10 mouse cellular contexts compared by ENCODE assay signal in the genomic region with DNA sequence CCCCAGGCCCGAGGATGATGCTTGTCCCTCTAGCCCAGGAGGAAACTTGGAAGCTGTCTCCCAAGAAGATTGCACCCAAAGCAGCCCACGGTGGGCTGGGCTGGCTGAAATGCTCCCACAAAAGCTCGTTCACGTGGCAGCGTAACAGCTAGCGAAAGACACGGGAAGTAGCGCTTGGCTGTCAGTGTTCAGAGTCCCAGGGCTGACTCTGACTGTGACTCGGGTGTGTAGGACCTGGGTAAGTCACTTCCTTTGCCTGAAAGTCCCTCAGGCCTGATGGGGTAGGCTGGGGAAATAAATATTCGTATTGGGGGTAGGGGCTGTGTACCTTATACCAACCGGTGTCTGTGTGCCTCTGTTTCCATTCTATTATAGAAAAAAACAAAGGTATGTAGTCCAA. TPM values are rescaled to one million over a fixed set of nuclear protein-coding genes. Genes with fewer than 3 reads are reported as not detected.
DNase-seq lines count a peak whose midpoint lies in the region; ATAC-seq lines count a peak whose summit lies in the region.
"Had no signal": no experiment of that assay in that cellular context is flagged by ENCODE, and none has a peak within 500 bp of the region (broad histone marks: within the 10 kb centered on the region; RNA-seq: fewer than 3 reads in every experiment).

No protein-coding gene starts in this region.

- no peaks in the 10 kb centered on the region for H3K9me3 ChIP-seq in forebrain, embryonic 13.5 days (replicated peaks)
- H3K9me3 ChIP-seq in forebrain, embryonic 14.5 days (replicated peaks; ENCODE audit: control insufficient read depth, low read length) = no peaks in the 10 kb centered on the region
- H3K9me3 ChIP-seq in midbrain, embryonic 10.5 days (replicated peaks) = no peaks in the 10 kb centered on the region
- H3K9me3 ChIP-seq in midbrain, embryonic 14.5 days (ENCODE audit: control insufficient read depth, low read length) = no peaks in the 10 kb centered on the region
- H3K9me3 ChIP-seq in limb, embryonic 11.5 days (ENCODE audit: control insufficient read depth, low read length) = no peaks in the 10 kb centered on the region
- no peaks in the 10 kb centered on the region for H3K9me3 ChIP-seq in stomach, embryonic 16.5 days (replicated peaks; ENCODE audit: control insufficient read depth, low read length)

- H3K27ac ChIP-seq in forebrain, embryonic 13.5 days = no peak overlapping the region
- H3K27ac ChIP-seq in forebrain, embryonic 14.5 days (ENCODE audit: low read depth, low read length) = no peak overlapping the region
- H3K27ac ChIP-seq in midbrain, embryonic 10.5 days (replicated peaks) = no peak overlapping the region
- H3K27ac ChIP-seq in midbrain, embryonic 14.5 days (replicated peaks; ENCODE audit: low read depth, low read length) = no peak overlapping the region
- no peak overlapping the region for H3K27ac ChIP-seq in limb, embryonic 11.5 days (replicated peaks; ENCODE audit: low read depth, low read length)
- no peak overlapping the region for H3K27ac ChIP-seq in stomach, embryonic 16.5 days (ENCODE audit: low read length)

- DNase-seq in forebrain, embryonic 14.5 days (ENCODE audit: low spot score) = no peak
- DNase-seq in midbrain, embryonic 10.5 days (ENCODE audit: low spot score) = no peak
- DNase-seq in midbrain, embryonic 14.5 days = no peak
- DNase-seq in limb, embryonic 11.5 days (ENCODE audit: low spot score) = no peak
- no peak for DNase-seq in frontal cortex, postnatal 25 days (ENCODE audit: low spot score in 2 of 2)
- DNase-seq in layer of hippocampus, postnatal 36 days = no peak
- DNase-seq: cerebellum, adult 9-10 months; kidney, postnatal 14 days had no signal

- 7% methylated on average over 11 of the region's 11 CpGs for WGBS in forebrain, embryonic 13.5 days
- WGBS in forebrain, embryonic 14.5 days = 5% methylated on average over 11 of the region's 11 CpGs
- WGBS in midbrain, embryonic 10.5 days = 9% methylated on average over 11 of the region's 11 CpGs
- WGBS in midbrain, embryonic 14.5 days = 9% methylated on average over 11 of the region's 11 CpGs
- 11% methylated on average over 11 of the region's 11 CpGs for WGBS in limb, embryonic 11.5 days
- 7% methylated on average over 11 of the region's 11 CpGs for WGBS in stomach, embryonic 16.5 days

- peaks cover 73% of the 10 kb centered on the region for H3K27me3 ChIP-seq in forebrain, embryonic 13.5 days
- peaks cover 43% of the 10 kb centered on the region for H3K27me3 ChIP-seq in forebrain, embryonic 14.5 days (replicated peaks; ENCODE audit: control insufficient read depth, insufficient read depth, low read length)
- peaks cover 98% of the 10 kb centered on the region for H3K27me3 ChIP-seq in midbrain, embryonic 10.5 days (ENCODE audit: low read depth, poor library complexity, severe bottlenecking)
- H3K27me3 ChIP-seq in midbrain, embryonic 14.5 days (ENCODE audit: control insufficient read depth, insufficient read depth, low read length) = peaks cover 48% of the 10 kb centered on the region
- peaks cover 55% of the 10 kb centered on the region for H3K27me3 ChIP-seq in limb, embryonic 11.5 days (ENCODE audit: control insufficient read depth, insufficient read depth, low read length)
- H3K27me3 ChIP-seq in stomach, embryonic 16.5 days (ENCODE audit: control insufficient read depth, insufficient read depth, low read length) = peaks cover 63% of the 10 kb centered on the region

- ATAC-seq in forebrain, embryonic 13.5 days = no peak
- no peak for ATAC-seq in forebrain, embryonic 14.5 days
- no peak for ATAC-seq in midbrain, embryonic 14.5 days (ENCODE audit: low FRiP score, low TSS enrichment)
- no peak for ATAC-seq in limb, embryonic 11.5 days (ENCODE audit: insufficient number of reproducible peaks, low FRiP score, low TSS enrichment, low read depth)
- ATAC-seq in stomach, embryonic 16.5 days (ENCODE audit: insufficient read depth, low FRiP score) = no peak

- peaks cover 13% of the 10 kb centered on the region for H3K4me1 ChIP-seq in forebrain, embryonic 13.5 days
- peaks cover 5% of the 10 kb centered on the region for H3K4me1 ChIP-seq in forebrain, embryonic 14.5 days (ENCODE audit: control insufficient read depth, insufficient read depth, low read length)
- peaks cover 51% of the 10 kb centered on the region for H3K4me1 ChIP-seq in midbrain, embryonic 10.5 days
- H3K4me1 ChIP-seq in midbrain, embryonic 14.5 days (ENCODE audit: control insufficient read depth, insufficient read depth, low read length) = peaks cover 10% of the 10 kb centered on the region; the same call in 1 of the 2 replicates
- H3K4me1 ChIP-seq in limb, embryonic 11.5 days (ENCODE audit: control insufficient read depth, insufficient read depth, low read length) = peaks cover 10% of the 10 kb centered on the region
- H3K4me1 ChIP-seq in stomach, embryonic 16.5 days (ENCODE audit: control insufficient read depth, insufficient read depth, low read length) = peaks cover 18% of the 10 kb centered on the region

- no peaks in the 10 kb centered on the region for H3K36me3 ChIP-seq in forebrain, embryonic 13.5 days (ENCODE audit: poor library complexity, severe bottlenecking)
- no peaks in the 10 kb centered on the region for H3K36me3 ChIP-seq in forebrain, embryonic 14.5 days (ENCODE audit: control insufficient read depth, insufficient read depth, low read length)
- no peaks in the 10 kb centered on the region for H3K36me3 ChIP-seq in midbrain, embryonic 10.5 days
- H3K36me3 ChIP-seq in midbrain, embryonic 14.5 days (ENCODE audit: control insufficient read depth, insufficient read depth, low read length) = no peaks in the 10 kb centered on the region
- H3K36me3 ChIP-seq in limb, embryonic 11.5 days (ENCODE audit: control insufficient read depth, insufficient read depth, low read length) = no peaks in the 10 kb centered on the region
- H3K36me3 ChIP-seq in stomach, embryonic 16.5 days (ENCODE audit: control insufficient read depth, insufficient read depth, low read length) = no peaks in the 10 kb centered on the region

- H3K9ac ChIP-seq in forebrain, embryonic 13.5 days = no peak overlapping the region
- no peak overlapping the region for H3K9ac ChIP-seq in forebrain, embryonic 14.5 days (ENCODE audit: low read length)
- no peak overlapping the region for H3K9ac ChIP-seq in midbrain, embryonic 14.5 days (replicated peaks; ENCODE audit: low read length)
- H3K9ac ChIP-seq in limb, embryonic 11.5 days (ENCODE audit: low read length) = no peak overlapping the region
- no peak overlapping the region for H3K9ac ChIP-seq in stomach, embryonic 16.5 days (ENCODE audit: low read length)

- H3K4me2 ChIP-seq in forebrain, embryonic 13.5 days = peak overlapping the region; percentile 62; the same call in 1 of the 2 replicates
- no peak overlapping the region; the same call in 1 of the 2 replicates for H3K4me2 ChIP-seq in forebrain, embryonic 14.5 days (ENCODE audit: low read length)
- no peak overlapping the region for H3K4me2 ChIP-seq in midbrain, embryonic 14.5 days (ENCODE audit: low read length)
- H3K4me2 ChIP-seq in limb, embryonic 11.5 days (ENCODE audit: low read depth, severe bottlenecking) = peak overlapping the region; percentile 60; the same call in 1 of the 2 replicates
- H3K4me2 ChIP-seq in stomach, embryonic 16.5 days (ENCODE audit: low read depth, low read length) = peak overlapping the region; percentile 60

- H3K4me3 ChIP-seq in forebrain, embryonic 13.5 days = peak overlapping the region; percentile 38; the same call in 1 of the 2 replicates
- H3K4me3 ChIP-seq in forebrain, embryonic 14.5 days (ENCODE audit: low read depth, low read length) = no peak overlapping the region
- H3K4me3 ChIP-seq in midbrain, embryonic 10.5 days = peak overlapping the region; percentile 56
- no peak overlapping the region for H3K4me3 ChIP-seq in midbrain, embryonic 14.5 days (replicated peaks; ENCODE audit: low read depth, low read length)
- peak overlapping the region; percentile 33; the same call in 1 of the 2 replicates for H3K4me3 ChIP-seq in limb, embryonic 11.5 days (ENCODE audit: low read depth, low read length)
- H3K4me3 ChIP-seq in stomach, embryonic 16.5 days (replicated peaks; ENCODE audit: low read length) = no peak overlapping the region

RNA-seq across cellular contexts. Expression of a gene that starts 0.7 kb away (rescaled TPM):
- 0.27 and 0.31 TPM in 2 replicates for polyA plus RNA-seq in forebrain, embryonic 13.5 days (2015; fragmentation: Nextera tagmentation; extraction: Ambion mirVana)
- 0.11 and 0.13 TPM in 2 replicates for polyA plus RNA-seq in forebrain, embryonic 14.5 days (2014; fragmentation: Nextera tagmentation; extraction: Ambion mirVana)
- 0.10 and 0.25 TPM in 2 replicates for polyA plus RNA-seq in midbrain, embryonic 10.5 days (2016; fragmentation: Nextera tagmentation; extraction: Ambion mirVana)
- polyA plus RNA-seq in midbrain, embryonic 14.5 days (2014; fragmentation: Nextera tagmentation; extraction: Ambion mirVana) = 0.13 TPM in 1 of 2 replicates, not detected in the other
- not detected in 2 replicates for polyA plus RNA-seq in limb, embryonic 11.5 days (2014; fragmentation: Nextera tagmentation; extraction: Ambion mirVana)
- 0.09 and 0.13 TPM in 2 replicates for polyA plus RNA-seq in stomach, embryonic 16.5 days (2015; fragmentation: Nextera tagmentation; extraction: Ambion mirVana)
- total RNA-seq in layer of hippocampus, postnatal 36 days (2021) = under 1 TPM in 1 of 2 experiments, not detected in 1; 0.15 TPM

RNA-seq across cellular contexts. Expression of a gene that starts 35.5 kb away (rescaled TPM):
- 4.5 and 5.0 TPM in 2 replicates for polyA plus RNA-seq in forebrain, embryonic 13.5 days (2015; fragmentation: Nextera tagmentation; extraction: Ambion mirVana)
- 4.8 and 5.4 TPM in 2 replicates for polyA plus RNA-seq in forebrain, embryonic 14.5 days (2014; fragmentation: Nextera tagmentation; extraction: Ambion mirVana)
- 4.3 and 4.9 TPM in 2 replicates for polyA plus RNA-seq in midbrain, embryonic 10.5 days (2016; fragmentation: Nextera tagmentation; extraction: Ambion mirVana)
- polyA plus RNA-seq in midbrain, embryonic 14.5 days (2014; fragmentation: Nextera tagmentation; extraction: Ambion mirVana) = 9.1 and 9.2 TPM in 2 replicates
- 6.2 and 6.5 TPM in 2 replicates for polyA plus RNA-seq in limb, embryonic 11.5 days (2014; fragmentation: Nextera tagmentation; extraction: Ambion mirVana)
- 2.0 and 2.5 TPM in 2 replicates for polyA plus RNA-seq in stomach, embryonic 16.5 days (2015; fragmentation: Nextera tagmentation; extraction: Ambion mirVana)
- total RNA-seq in layer of hippocampus, postnatal 36 days (2021) = 10 to 100 TPM; 83.8 to 94.3 TPM

Comparison
In these comparisons a context has a peak if more than half of its experiments do, and no peak if none do; other contexts are left out.
1. H3K4me2 ChIP-seq: peak in forebrain, embryonic 13.5 days (single experiment), limb, embryonic 11.5 days (single experiment) and stomach, embryonic 16.5 days (single experiment); none in forebrain, embryonic 14.5 days (single experiment) and midbrain, embryonic 14.5 days (single experiment).
2. H3K4me3 ChIP-seq: peak in forebrain, embryonic 13.5 days (single experiment), midbrain, embryonic 10.5 days (single experiment) and limb, embryonic 11.5 days (single experiment); none in forebrain, embryonic 14.5 days (single experiment), midbrain, embryonic 14.5 days (single experiment) and stomach, embryonic 16.5 days (single experiment).